Mouse (Mus musculus) retina, postnatal 7 days (tissue): ENCODE results near the gene Olfr1491.

Source experiments
- DNase-seq: peaks from one replicate; pipeline ENCODE4 v3.0.0-alpha.2; 2012; ENCODE audit warnings: low read depth, low spot score

Gene Olfr1491

GRCm38 (mm10) chr19:13696968-13697367 is at the start of gene Olfr1491:
Gene Olfr1491 (plus strand): TSS chr19:13697268.
- no peak for DNase-seq

DNA sequence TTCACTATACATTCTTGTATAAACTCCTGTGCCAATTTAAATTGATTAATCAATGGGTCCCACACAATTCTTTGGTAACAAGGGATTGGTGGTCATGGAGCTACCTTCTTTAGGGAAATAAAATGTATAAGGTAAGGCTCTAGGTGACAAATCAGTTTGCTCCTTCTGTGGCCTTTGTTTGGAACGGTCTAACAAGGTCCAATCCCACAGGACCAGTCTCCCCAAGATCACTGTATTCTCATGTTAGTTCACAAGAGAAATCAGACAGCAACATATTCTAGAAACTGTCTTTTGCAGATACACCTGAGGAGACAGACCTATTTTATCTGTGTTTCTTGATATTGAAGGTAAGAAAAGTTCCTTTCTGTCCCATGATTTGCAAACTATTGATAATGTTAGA is 46.3 kb upstream of the Olfr1491 start, which contains the start of gene Olfr1490:
Gene Olfr1490 (plus strand): TSS at position 301 of the 400 bp plus-strand sequence.
- no peak for DNase-seq

GRCm38 (mm10) chr19:13722978-13723377 is 25.9 kb downstream of the Olfr1491 start, which contains the start of gene Olfr1493-ps1:
Gene Olfr1493-ps1 (plus strand): TSS chr19:13723278.
- no peak for DNase-seq

- DNase-seq, result no peak
These were observed 42.4 kb downstream of the Olfr1491 start, which contains the start of gene Olfr1494 for GRCm38 (mm10) chr19:13739428-13739827. Gene Olfr1494 (plus strand): TSS chr19:13739728.

DNA sequence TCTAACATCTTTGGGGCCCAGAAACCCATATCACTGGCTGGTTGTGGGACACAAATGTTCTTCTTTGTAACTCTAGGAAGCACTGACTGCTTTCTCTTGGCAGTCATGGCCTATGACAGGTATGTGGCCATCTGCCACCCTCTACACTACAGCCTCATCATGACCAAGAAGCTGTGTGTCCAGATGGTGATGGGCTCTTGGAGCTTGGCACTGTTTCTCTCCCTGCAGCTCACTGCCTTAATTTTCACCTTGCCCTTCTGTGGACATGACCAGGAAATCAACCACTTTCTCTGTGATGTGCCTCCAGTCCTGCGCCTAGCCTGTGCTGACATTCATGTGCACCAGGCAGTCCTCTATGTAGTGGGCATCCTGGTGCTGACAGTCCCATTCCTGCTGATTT is 52.3 kb downstream of the Olfr1491 start:
- no peak for DNase-seq
